Comparison of ENCODE assay signal across 17 mouse cellular contexts in the genomic region with DNA sequence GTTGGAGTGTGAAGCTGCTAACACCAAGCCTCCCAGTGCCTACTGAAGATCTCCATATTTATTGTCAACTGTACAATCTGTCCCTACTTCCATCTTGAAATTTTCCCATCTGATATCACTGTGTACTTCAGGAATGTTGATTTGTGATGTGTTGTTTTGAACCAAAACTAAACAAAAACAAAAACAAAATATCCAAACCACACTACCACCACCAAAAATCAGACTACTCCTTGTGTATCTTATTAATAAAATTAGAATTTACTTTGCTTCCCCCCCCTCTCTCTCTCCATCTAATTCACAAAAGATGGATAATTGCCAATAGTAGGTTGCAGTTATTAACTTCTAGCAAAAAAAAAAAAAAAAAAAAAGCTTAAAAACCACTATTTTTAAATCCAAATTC.
DNase-seq lines count a peak whose midpoint lies in the region; ATAC-seq lines count a peak whose summit lies in the region.
"Had no signal": no experiment of that assay in that cellular context is flagged by ENCODE, and none has a peak within 500 bp of the region (broad histone marks: within the 10 kb centered on the region; RNA-seq: fewer than 3 reads in every experiment).

No protein-coding gene starts in this region.

- peaks cover 56% of the 10 kb centered on the region for H3K4me1 ChIP-seq in forebrain, embryonic 10.5 days
- H3K4me1 ChIP-seq in forebrain, embryonic 14.5 days (ENCODE audit: control insufficient read depth, insufficient read depth, low read length) = peaks cover 43% of the 10 kb centered on the region
- H3K4me1 ChIP-seq in hindbrain, embryonic 16.5 days (ENCODE audit: control insufficient read depth, insufficient read depth, low read depth, low read length) = peaks cover 17% of the 10 kb centered on the region
- peaks cover 40% of the 10 kb centered on the region for H3K4me1 ChIP-seq in neural tube, embryonic 13.5 days (replicated peaks)
- H3K4me1 ChIP-seq: heart, embryonic 12.5 days; stomach, embryonic 15.5 days had no signal

- ATAC-seq in forebrain, embryonic 14.5 days = no peak
- no peak for ATAC-seq in hindbrain, embryonic 16.5 days
- no peak for ATAC-seq in neural tube, embryonic 13.5 days (ENCODE audit: low read depth)
- ATAC-seq in granulocyte monocyte progenitor cell, adult 5-6 weeks (replicated peaks; ENCODE audit: poor library complexity, severe bottlenecking) = no peak
- ATAC-seq: intestine, postnatal 0 days; lung, postnatal 0 days had no signal

- no peaks in the 10 kb centered on the region for H3K9me3 ChIP-seq in forebrain, embryonic 10.5 days
- no peaks in the 10 kb centered on the region for H3K9me3 ChIP-seq in forebrain, embryonic 14.5 days (replicated peaks; ENCODE audit: control insufficient read depth, low read length)
- H3K9me3 ChIP-seq in hindbrain, embryonic 16.5 days (ENCODE audit: control insufficient read depth, low read length) = no peaks in the 10 kb centered on the region
- H3K9me3 ChIP-seq in neural tube, embryonic 13.5 days = no peaks in the 10 kb centered on the region
- H3K9me3 ChIP-seq: heart, embryonic 12.5 days; limb, embryonic 12.5 days; stomach, embryonic 15.5 days had no signal

- H3K27ac ChIP-seq in forebrain, embryonic 10.5 days = peak overlapping the region; percentile 82
- H3K27ac ChIP-seq in forebrain, embryonic 14.5 days (ENCODE audit: low read depth, low read length) = peak overlapping the region; percentile 72
- H3K27ac ChIP-seq in hindbrain, embryonic 16.5 days (ENCODE audit: low read depth, low read length) = peak overlapping the region; percentile 84; the same call in 1 of the 2 replicates
- H3K27ac ChIP-seq in neural tube, embryonic 13.5 days (replicated peaks) = peak overlapping the region; percentile 90
- H3K27ac ChIP-seq: limb, embryonic 12.5 days; liver, embryonic 14.5 days; stomach, embryonic 15.5 days had no signal

- no peaks in the 10 kb centered on the region for H3K36me3 ChIP-seq in forebrain, embryonic 10.5 days (replicated peaks)
- no peaks in the 10 kb centered on the region for H3K36me3 ChIP-seq in forebrain, embryonic 14.5 days (ENCODE audit: control insufficient read depth, insufficient read depth, low read length)
- H3K36me3 ChIP-seq in hindbrain, embryonic 16.5 days (ENCODE audit: control insufficient read depth, insufficient read depth, low read length) = no peaks in the 10 kb centered on the region
- no peaks in the 10 kb centered on the region for H3K36me3 ChIP-seq in neural tube, embryonic 13.5 days
- H3K36me3 ChIP-seq: heart, embryonic 12.5 days; limb, embryonic 12.5 days; stomach, embryonic 15.5 days had no signal

- no peak overlapping the region for H3K4me3 ChIP-seq in forebrain, embryonic 10.5 days
- no peak overlapping the region for H3K4me3 ChIP-seq in forebrain, embryonic 14.5 days (ENCODE audit: low read depth, low read length)
- H3K4me3 ChIP-seq in hindbrain, embryonic 16.5 days (ENCODE audit: low read length) = no peak overlapping the region
- H3K4me3 ChIP-seq in neural tube, embryonic 13.5 days = no peak overlapping the region
- H3K4me3 ChIP-seq: heart, embryonic 12.5 days; limb, embryonic 12.5 days; stomach, embryonic 15.5 days had no signal

- H3K4me2 ChIP-seq in forebrain, embryonic 14.5 days (ENCODE audit: low read length) = peak overlapping the region; percentile 32
- H3K4me2 ChIP-seq in hindbrain, embryonic 16.5 days (ENCODE audit: low read length) = 0 out of 2 replicates have a peak overlapping the region, but pooled peaks have one; percentile 50
- H3K4me2 ChIP-seq in neural tube, embryonic 13.5 days = peak overlapping the region; percentile 42
- H3K4me2 ChIP-seq: heart, embryonic 12.5 days; limb, embryonic 12.5 days; stomach, embryonic 15.5 days had no signal

- no peaks in the 10 kb centered on the region for H3K27me3 ChIP-seq in forebrain, embryonic 10.5 days (ENCODE audit: poor library complexity, severe bottlenecking)
- H3K27me3 ChIP-seq in forebrain, embryonic 14.5 days (replicated peaks; ENCODE audit: control insufficient read depth, insufficient read depth, low read length) = no peaks in the 10 kb centered on the region
- H3K27me3 ChIP-seq in hindbrain, embryonic 16.5 days (replicated peaks; ENCODE audit: control insufficient read depth, insufficient read depth, low read length) = no peaks in the 10 kb centered on the region
- no peaks in the 10 kb centered on the region for H3K27me3 ChIP-seq in neural tube, embryonic 13.5 days
- H3K27me3 ChIP-seq: heart, embryonic 12.5 days; limb, embryonic 12.5 days; stomach, embryonic 15.5 days had no signal

- 0 out of 2 replicates have a peak overlapping the region, but pooled peaks have one; percentile 32 for H3K9ac ChIP-seq in forebrain, embryonic 14.5 days (ENCODE audit: low read length)
- no peak overlapping the region for H3K9ac ChIP-seq in hindbrain, embryonic 16.5 days (ENCODE audit: low read depth, low read length)
- H3K9ac ChIP-seq in neural tube, embryonic 13.5 days = peak overlapping the region; percentile 62; the same call in 1 of the 2 replicates
- H3K9ac ChIP-seq: heart, embryonic 12.5 days; limb, embryonic 12.5 days; liver, embryonic 14.5 days; stomach, embryonic 15.5 days had no signal

- DNase-seq in forebrain, embryonic 10.5 days (ENCODE audit: extremely low spot score, low spot score) = no peak
- DNase-seq in forebrain, embryonic 14.5 days (ENCODE audit: low spot score) = peak; percentile 37
- no peak for DNase-seq in liver
- DNase-seq in left cerebral cortex, adult 9 months (ENCODE audit: low spot score in 2 of 2) = no peak
- DNase-seq: gastrocnemius, postnatal 36 days; heart, postnatal 36 days; kidney, postnatal 10 days; spleen, adult 18-20 months had no signal
